Mouse (Mus musculus) intestine, embryonic 16.5 days (tissue): ENCODE results near the gene Esp8. TPM values are rescaled to one million over a fixed set of nuclear protein-coding genes. Genes with fewer than 3 reads are reported as not detected.

Source experiments
- polyA plus RNA-seq: library from polyadenylated mRNA; unstranded; fragments of >200 nt; fragmentation: Nextera tagmentation; extraction: Ambion mirVana; gene quantifications from 2 replicates; pipeline ENCODE4 v1.2.1, GENCODE M21; 2015

Esp8 gene
- polyA plus RNA-seq, 1 experiment from 2014 or later = not detected

Other genes starting within 250 kb of the Esp8 start
- gene Crisp1, start 200.8 kb upstream of the Esp8 start, polyA plus RNA-seq = not detected in 2 replicates
- gene Esp6, start 41.5 kb downstream of the Esp8 start, polyA plus RNA-seq = not detected in 2 replicates
- gene Esp4, start 78.6 kb downstream of the Esp8 start, polyA plus RNA-seq = not detected in 2 replicates
- not detected in 2 replicates for gene Esp3, start 112.1 kb downstream of the Esp8 start, polyA plus RNA-seq
- gene Esp1, start 207.1 kb downstream of the Esp8 start, polyA plus RNA-seq = not detected in 2 replicates